Mouse (Mus musculus) heart, adult 2 months (tissue): Measurements from ENCODE around the gene Tagln2.

Experiments
- CTCF ChIP-seq: fragments of 200-600 bp; IDR thresholded peaks from 2 replicates; pipeline ENCODE4 v1.8.1; 2022; ENCODE audit warnings: antibody characterized with exemption, mild to moderate bottlenecking, moderate library complexity
- EP300 ChIP-seq: fragments of 200-500 bp; IDR thresholded peaks from 2 replicates; pipeline ENCODE4 v1.6.1; 2011; ENCODE audit warnings: low read depth, low read length, control low read depth; ENCODE audit not compliant: insufficient read depth
- POLR2A ChIP-seq: fragments of 200-500 bp; IDR thresholded peaks from 2 replicates; pipeline ENCODE4 v1.6.1; 2011; ENCODE audit warnings: mild to moderate bottlenecking, low read depth, low read length, control low read depth; ENCODE audit not compliant: insufficient read depth

DNA sequence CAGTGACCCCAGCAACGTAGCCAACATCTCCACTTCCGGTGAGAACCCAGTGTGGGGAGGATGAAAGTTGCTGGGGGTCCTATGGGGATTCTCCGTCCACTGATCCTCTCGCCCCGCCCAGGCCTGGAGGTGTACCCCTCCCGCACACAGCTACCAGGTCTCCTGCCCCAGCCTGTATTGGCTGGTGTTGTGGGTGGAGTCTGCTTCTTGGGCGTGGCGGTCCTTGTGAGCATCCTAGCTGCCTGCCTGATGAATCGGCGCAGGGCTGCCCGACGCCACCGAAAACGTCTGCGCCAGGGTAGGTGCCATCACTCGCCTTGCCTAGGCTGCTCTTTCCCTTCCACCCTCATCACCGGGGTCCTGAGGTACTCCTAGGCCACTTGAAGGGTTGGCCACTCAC is 3.8 kb upstream of the Tagln2 start:
- TF ChIP-seq CTCF (no peak), POLR2A (no peak), EP300 (no peak)
